Mouse (Mus musculus): ENCODE measurements around the gene Vamp1. TPM values are rescaled to one million over a fixed set of nuclear protein-coding genes. Genes with fewer than 3 reads are reported as not detected.

Gene Vamp1
- polyA plus RNA-seq, 1 experiment, result 6.5 TPM

DNA sequence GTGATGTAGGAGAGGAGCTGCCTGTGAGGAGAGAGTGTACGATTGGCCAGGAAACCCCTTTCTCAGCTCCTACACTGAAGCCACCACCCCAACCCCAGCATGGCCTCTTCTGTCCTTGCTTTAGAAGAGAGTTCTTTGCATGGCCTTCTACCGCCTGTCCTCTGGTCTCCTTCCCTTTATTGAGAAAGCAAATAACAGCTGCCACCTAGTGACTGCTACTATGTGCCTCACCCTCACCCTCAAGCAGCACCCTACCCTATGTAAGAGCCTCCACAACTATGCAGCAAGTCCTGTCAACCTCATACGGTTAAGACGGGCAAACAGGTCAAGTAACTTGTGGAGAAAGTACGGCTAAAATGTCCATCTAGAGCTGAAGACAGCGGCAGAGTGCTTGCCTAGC is 45.2 kb upstream of the Vamp1 start:
- TF ChIP-seq USF1 (IDR thresholded peaks at IDR 0.05; ENCODE audit: low read depth) (no peak), POLR2A (IDR thresholded peaks at IDR 0.05; ENCODE audit: insufficient read length, low read depth) (no peak), MYOD1 (IDR thresholded peaks at IDR 0.05; ENCODE audit: control insufficient read depth in 1 of 3, insufficient read length in 2 of 3, low read depth in 2 of 3) (no peak), CEBPB (IDR thresholded peaks at IDR 0.05; ENCODE audit: insufficient read depth, poor library complexity, severe bottlenecking) (no peak), MYOG (IDR thresholded peaks at IDR 0.05; ENCODE audit: control insufficient read depth in 1 of 3, insufficient read depth in 1 of 3, insufficient read length in 2 of 3, low read depth in 2 of 3) (no peak), MAX (IDR thresholded peaks at IDR 0.05; ENCODE audit: low read depth) (no peak), POLR2AphosphoS2 (IDR thresholded peaks at IDR 0.05; ENCODE audit: insufficient read length, low read depth) (no peak), REST (IDR thresholded peaks at IDR 0.05; ENCODE audit: insufficient read depth, insufficient read length) (no peak), TCF12 (IDR thresholded peaks at IDR 0.05; ENCODE audit: insufficient read depth, poor library complexity, severe bottlenecking) (no peak), TCF3 (IDR thresholded peaks at IDR 0.05; ENCODE audit: insufficient read length, low read depth) (no peak), E2F4 (IDR thresholded peaks at IDR 0.05; ENCODE audit: insufficient read depth) (no peak), SRF (IDR thresholded peaks at IDR 0.05; ENCODE audit: control insufficient read depth, insufficient read length, low read depth) (no peak)
- no peak overlapping the region for H3K4me3 ChIP-seq
- peaks cover 2% of the 10 kb centered on the region for H3K79me2 ChIP-seq (ENCODE audit: control insufficient read depth, insufficient read depth)
- H3K4me2 ChIP-seq (ENCODE audit: low read depth), result no peak overlapping the region
- H3K27me3 ChIP-seq (ENCODE audit: control insufficient read depth, insufficient read depth, insufficient read length), result no peaks in the 10 kb centered on the region
- no peak overlapping the region for H3ac ChIP-seq (ENCODE audit: control insufficient read depth, insufficient read length)
- H3K36me3 ChIP-seq (ENCODE audit: control insufficient read depth, insufficient read depth), result peaks cover 7% of the 10 kb centered on the region

DNA sequence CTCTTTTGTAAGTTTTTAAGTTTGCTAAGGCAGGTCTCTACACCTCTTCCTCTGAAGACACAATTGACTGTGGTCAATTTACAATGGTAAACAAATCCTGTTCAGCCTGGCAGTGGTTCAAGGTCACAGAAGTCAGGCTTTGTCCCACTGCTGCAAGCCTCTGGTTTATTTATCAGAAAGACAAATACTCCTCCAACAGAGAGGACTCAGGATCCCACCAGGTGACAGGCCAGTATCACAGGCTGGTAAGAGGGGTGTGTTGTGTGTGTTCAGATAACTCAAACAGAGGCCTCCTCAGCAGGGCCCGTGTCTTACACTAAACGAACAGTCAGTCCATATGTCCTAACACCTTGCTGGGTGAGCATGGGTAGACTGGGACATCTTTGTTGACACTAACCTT is 42.9 kb upstream of the Vamp1 start:
- Histone ChIP-seq H3K4me3 (no peak overlapping the region), H3K79me2 (ENCODE audit: control insufficient read depth, insufficient read depth) (no peaks in the 10 kb centered on the region), H3K4me2 (ENCODE audit: low read depth) (no peak overlapping the region), H3ac (ENCODE audit: control insufficient read depth, insufficient read length) (no peak overlapping the region), H3K36me3 (ENCODE audit: control insufficient read depth, insufficient read depth) (peaks cover 7% of the 10 kb centered on the region), H3K27me3 (ENCODE audit: control insufficient read depth, insufficient read depth, insufficient read length) (no peaks in the 10 kb centered on the region)
- TF ChIP-seq REST (IDR thresholded peaks at IDR 0.05; ENCODE audit: insufficient read depth, insufficient read length) (no peak), MYOD1 (IDR thresholded peaks at IDR 0.05; ENCODE audit: control insufficient read depth in 1 of 3, insufficient read length in 2 of 3, low read depth in 2 of 3) (no peak), TCF3 (IDR thresholded peaks at IDR 0.05; ENCODE audit: insufficient read length, low read depth) (no peak), SRF (IDR thresholded peaks at IDR 0.05; ENCODE audit: control insufficient read depth, insufficient read length, low read depth) (no peak), MYOG (IDR thresholded peaks at IDR 0.05; ENCODE audit: control insufficient read depth in 1 of 3, insufficient read depth in 1 of 3, insufficient read length in 2 of 3, low read depth in 2 of 3) (no peak), POLR2A (IDR thresholded peaks at IDR 0.05; ENCODE audit: insufficient read length, low read depth) (no peak), POLR2AphosphoS2 (IDR thresholded peaks at IDR 0.05; ENCODE audit: insufficient read length, low read depth) (no peak), CEBPB (IDR thresholded peaks at IDR 0.05; ENCODE audit: insufficient read depth, poor library complexity, severe bottlenecking) (no peak), TCF12 (IDR thresholded peaks at IDR 0.05; ENCODE audit: insufficient read depth, poor library complexity, severe bottlenecking) (no peak), MAX (IDR thresholded peaks at IDR 0.05; ENCODE audit: low read depth) (no peak)

DNA sequence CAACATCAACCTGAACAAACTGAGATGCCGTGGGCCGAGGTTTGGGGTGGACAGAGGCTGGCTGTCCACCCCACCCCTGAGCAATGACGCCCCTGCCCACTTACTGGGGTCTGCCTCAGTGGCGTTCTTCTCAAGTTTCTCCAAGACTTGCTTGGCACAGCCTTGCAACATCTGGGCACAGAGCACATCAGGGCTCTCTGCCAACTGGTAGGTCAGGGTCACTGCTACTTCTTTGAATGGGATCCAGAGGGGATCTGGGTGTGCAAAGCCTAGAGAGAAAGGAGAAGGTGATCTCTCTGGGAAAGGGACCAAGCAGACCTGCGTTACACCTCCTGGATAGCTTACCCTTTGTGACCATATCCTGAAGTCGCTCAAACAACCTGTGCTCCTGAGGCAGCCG is 42.1 kb upstream of the Vamp1 start:
- no peaks in the 10 kb centered on the region for H3K79me2 ChIP-seq (ENCODE audit: control insufficient read depth, insufficient read depth)
- no peak overlapping the region for H3ac ChIP-seq (ENCODE audit: control insufficient read depth, insufficient read length)
- TF ChIP-seq POLR2AphosphoS2 (IDR thresholded peaks at IDR 0.05; ENCODE audit: insufficient read length, low read depth) (no peak), E2F4 (IDR thresholded peaks at IDR 0.05; ENCODE audit: insufficient read depth) (no peak), MAX (IDR thresholded peaks at IDR 0.05; ENCODE audit: low read depth) (no peak), CEBPB (IDR thresholded peaks at IDR 0.05; ENCODE audit: insufficient read depth, poor library complexity, severe bottlenecking) (no peak), TCF12 (IDR thresholded peaks at IDR 0.05; ENCODE audit: insufficient read depth, poor library complexity, severe bottlenecking) (no peak)
- no peak overlapping the region for H3K4me3 ChIP-seq
- H3K36me3 ChIP-seq (ENCODE audit: control insufficient read depth, insufficient read depth), result peaks cover 7% of the 10 kb centered on the region
- no peaks in the 10 kb centered on the region for H3K27me3 ChIP-seq (ENCODE audit: control insufficient read depth, insufficient read depth, insufficient read length)
- H3K4me2 ChIP-seq (ENCODE audit: low read depth), result no peak overlapping the region

DNA sequence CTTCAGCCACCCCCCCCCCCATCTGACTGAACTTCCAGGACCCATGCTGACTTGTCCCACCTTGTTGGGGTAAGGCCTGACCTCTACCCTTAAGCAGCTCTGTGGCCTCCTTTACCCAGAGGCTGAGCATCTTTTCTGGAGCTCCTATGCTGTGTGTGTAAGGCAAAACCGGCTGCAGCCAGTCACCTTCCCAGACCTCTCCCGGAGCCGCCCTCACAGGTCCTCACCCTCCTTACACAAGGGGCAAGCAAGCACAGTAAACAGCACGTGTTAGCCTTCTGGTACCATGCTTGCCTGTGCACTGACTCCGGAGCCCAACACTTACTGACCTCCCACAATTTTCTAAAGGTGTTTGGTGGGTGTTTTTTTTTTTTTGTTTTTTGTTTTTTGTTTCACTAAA is 39.9 kb upstream of the Vamp1 start:
- Histone ChIP-seq H3ac (ENCODE audit: control insufficient read depth, insufficient read length) (no peak overlapping the region), H3K4me2 (ENCODE audit: low read depth) (no peak overlapping the region), H3K79me2 (ENCODE audit: control insufficient read depth, insufficient read depth) (no peaks in the 10 kb centered on the region), H3K36me3 (ENCODE audit: control insufficient read depth, insufficient read depth) (peaks cover 13% of the 10 kb centered on the region), H3K27me3 (ENCODE audit: control insufficient read depth, insufficient read depth, insufficient read length) (no peaks in the 10 kb centered on the region), H3K4me3 (no peak overlapping the region)
- TF ChIP-seq REST (IDR thresholded peaks at IDR 0.05; ENCODE audit: insufficient read depth, insufficient read length) (no peak), CEBPB (IDR thresholded peaks at IDR 0.05; ENCODE audit: insufficient read depth, poor library complexity, severe bottlenecking) (no peak), USF1 (IDR thresholded peaks at IDR 0.05; ENCODE audit: low read depth) (no peak), POLR2A (IDR thresholded peaks at IDR 0.05; ENCODE audit: insufficient read length, low read depth) (no peak), MAX (IDR thresholded peaks at IDR 0.05; ENCODE audit: low read depth) (no peak), POLR2AphosphoS2 (IDR thresholded peaks at IDR 0.05; ENCODE audit: insufficient read length, low read depth) (no peak), TCF12 (IDR thresholded peaks at IDR 0.05; ENCODE audit: insufficient read depth, poor library complexity, severe bottlenecking) (no peak), SRF (IDR thresholded peaks at IDR 0.05; ENCODE audit: control insufficient read depth, insufficient read length, low read depth) (no peak), MYOG (IDR thresholded peaks at IDR 0.05; ENCODE audit: control insufficient read depth in 1 of 3, insufficient read depth in 1 of 3, insufficient read length in 2 of 3, low read depth in 2 of 3) (no peak), E2F4 (IDR thresholded peaks at IDR 0.05; ENCODE audit: insufficient read depth) (no peak), MYOD1 (IDR thresholded peaks at IDR 0.05; ENCODE audit: control insufficient read depth in 1 of 3, insufficient read length in 2 of 3, low read depth in 2 of 3) (no peak), TCF3 (IDR thresholded peaks at IDR 0.05; ENCODE audit: insufficient read length, low read depth) (no peak)

DNA sequence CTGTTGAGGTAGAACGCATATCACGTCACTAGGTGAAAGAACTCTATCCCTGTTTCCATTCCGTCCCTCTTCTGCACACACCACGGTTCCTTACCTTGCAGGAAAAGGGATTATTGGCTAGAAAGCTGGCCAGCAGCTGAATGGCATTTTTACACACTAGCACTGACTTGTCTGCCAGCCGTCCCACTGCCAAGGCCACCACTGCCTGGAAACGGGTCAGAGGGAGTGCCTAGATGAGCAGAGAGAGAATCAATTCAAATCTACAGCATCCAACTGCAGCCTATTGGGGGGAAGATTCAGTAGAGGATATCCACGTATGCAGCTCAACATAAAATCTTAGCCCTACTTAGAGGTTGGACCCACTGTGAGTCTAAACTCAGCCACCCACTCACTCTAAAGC is 35.8 kb upstream of the Vamp1 start:
- peaks cover 31% of the 10 kb centered on the region for H3K36me3 ChIP-seq (ENCODE audit: control insufficient read depth, insufficient read depth)
- TF ChIP-seq SRF (IDR thresholded peaks at IDR 0.05; ENCODE audit: control insufficient read depth, insufficient read length, low read depth) (no peak), USF1 (IDR thresholded peaks at IDR 0.05; ENCODE audit: low read depth) (no peak), POLR2AphosphoS2 (IDR thresholded peaks at IDR 0.05; ENCODE audit: insufficient read length, low read depth) (no peak), MAX (IDR thresholded peaks at IDR 0.05; ENCODE audit: low read depth) (no peak), MYOD1 (IDR thresholded peaks at IDR 0.05; ENCODE audit: control insufficient read depth in 1 of 3, insufficient read length in 2 of 3, low read depth in 2 of 3) (no peak), E2F4 (IDR thresholded peaks at IDR 0.05; ENCODE audit: insufficient read depth) (no peak), TCF3 (IDR thresholded peaks at IDR 0.05; ENCODE audit: insufficient read length, low read depth) (no peak), TCF12 (IDR thresholded peaks at IDR 0.05; ENCODE audit: insufficient read depth, poor library complexity, severe bottlenecking) (no peak), CEBPB (IDR thresholded peaks at IDR 0.05; ENCODE audit: insufficient read depth, poor library complexity, severe bottlenecking) (no peak), POLR2A (IDR thresholded peaks at IDR 0.05; ENCODE audit: insufficient read length, low read depth) (no peak), MYOG (IDR thresholded peaks at IDR 0.05; ENCODE audit: control insufficient read depth in 1 of 3, insufficient read depth in 1 of 3, insufficient read length in 2 of 3, low read depth in 2 of 3) (no peak)
- H3ac ChIP-seq (ENCODE audit: control insufficient read depth, insufficient read length), result no peak overlapping the region
- no peak overlapping the region for H3K4me3 ChIP-seq
- no peak overlapping the region for H3K4me2 ChIP-seq (ENCODE audit: low read depth)
- no peaks in the 10 kb centered on the region for H3K27me3 ChIP-seq (ENCODE audit: control insufficient read depth, insufficient read depth, insufficient read length)
- H3K79me2 ChIP-seq (ENCODE audit: control insufficient read depth, insufficient read depth), result no peaks in the 10 kb centered on the region
